Mouse (Mus musculus) adrenal gland, postnatal 10 days (tissue): Measurements from ENCODE around the gene Zbtb39. TPM values are rescaled to one million over a fixed set of nuclear protein-coding genes. Genes with fewer than 3 reads are reported as not detected.
"Not testable (repeated sequence)": the region's sequence is repeated elsewhere in the genome, so short reads cannot be mapped to it uniquely, and the experiment has no call there.

Experiments
- DNase-seq: peaks from one replicate; pipeline ENCODE4 v3.0.0; 2021; ENCODE audit warnings: mixed read lengths
- total RNA-seq, 2 experiments: library from RNA; stranded (reverse); gene quantifications; 2 replicates each; pipeline ENCODE4 v1.2.3; 2021

Zbtb39 gene
- total RNA-seq, 2 experiments from 2014 or later = 10.8 to 11.0 TPM

- not testable (repeated sequence) for DNase-seq
These were observed 46.1 kb downstream of the Zbtb39 start for GRCm38 (mm10) chr10:127785411-127785810.

Other genes starting within 250 kb of the Zbtb39 start
- gene Stac3, start 237.9 kb upstream of the Zbtb39 start, total RNA-seq = 10 to 100 TPM in 1 of 2 experiments, 1 to 10 TPM in 1; 5.2 to 16.9 TPM
- gene Ndufa4l2, start 224.6 kb upstream of the Zbtb39 start, total RNA-seq = 10 to 100 TPM; 49.3 to 56.4 TPM
- gene Shmt2, start 217.1 kb upstream of the Zbtb39 start, total RNA-seq = 10 to 100 TPM; 56.1 to 57.7 TPM
- gene Nxph4, start 205.0 kb upstream of the Zbtb39 start, total RNA-seq = 1 to 10 TPM; 5.3 TPM
- 100 to 1,000 TPM; 170 to 208 TPM for gene Lrp1, start 118.4 kb upstream of the Zbtb39 start, total RNA-seq
- gene Stat6, start 96.6 kb upstream of the Zbtb39 start, total RNA-seq = 10 to 100 TPM; 64.7 to 67.8 TPM
- 1 to 10 TPM; 7.8 to 9.4 TPM for gene Nemp1, start 72.6 kb upstream of the Zbtb39 start, total RNA-seq
- gene Nab2, start 71.0 kb upstream of the Zbtb39 start, total RNA-seq = 10 to 100 TPM; 19.0 to 24.8 TPM
- gene Myo1a, start 34.4 kb upstream of the Zbtb39 start, total RNA-seq = 1 to 10 TPM; 1.0 to 2.2 TPM
- not detected for gene Tac2, start 15.1 kb upstream of the Zbtb39 start, total RNA-seq
- 10 to 100 TPM; 10.4 to 14.3 TPM for gene Gpr182, start 12.2 kb downstream of the Zbtb39 start, total RNA-seq
- gene Rdh1, start 20.2 kb downstream of the Zbtb39 start, total RNA-seq = under 1 TPM; 0.48 to 1.00 TPM
- gene Rdh16f1, start 20.2 kb downstream of the Zbtb39 start, total RNA-seq = 1 to 10 TPM in 1 of 2 experiments, under 1 TPM in 1; 0.70 to 1.4 TPM
- gene Rdh9, start 36.8 kb downstream of the Zbtb39 start, total RNA-seq = 10 to 100 TPM in 1 of 2 experiments, 1 to 10 TPM in 1; 8.4 to 20.8 TPM
- gene Rdh16, start 61.6 kb downstream of the Zbtb39 start, total RNA-seq = 1 to 10 TPM; 1.2 to 3.6 TPM
- gene Rdh19, start 110.4 kb downstream of the Zbtb39 start, total RNA-seq = under 1 TPM in 1 of 2 experiments, not detected in 1; 0.24 TPM
- 1 to 10 TPM; 1.8 to 2.1 TPM for gene Rdh16f2, start 126.9 kb downstream of the Zbtb39 start, total RNA-seq
- gene Rdh7, start 149.3 kb downstream of the Zbtb39 start, total RNA-seq = 100 to 1,000 TPM in 1 of 2 experiments, 10 to 100 TPM in 1; 45.4 to 112 TPM
- gene Sdr9c7, start 159.0 kb downstream of the Zbtb39 start, total RNA-seq = under 1 TPM; 0.42 to 0.45 TPM